Mouse (Mus musculus): Measurements from ENCODE around the gene Atpaf2. TPM values are rescaled to one million over a fixed set of nuclear protein-coding genes. Genes with fewer than 3 reads are reported as not detected.

The Atpaf2 gene
- polyA plus RNA-seq, 1 experiment from 2014 or later, result 78.9 TPM

DNA sequence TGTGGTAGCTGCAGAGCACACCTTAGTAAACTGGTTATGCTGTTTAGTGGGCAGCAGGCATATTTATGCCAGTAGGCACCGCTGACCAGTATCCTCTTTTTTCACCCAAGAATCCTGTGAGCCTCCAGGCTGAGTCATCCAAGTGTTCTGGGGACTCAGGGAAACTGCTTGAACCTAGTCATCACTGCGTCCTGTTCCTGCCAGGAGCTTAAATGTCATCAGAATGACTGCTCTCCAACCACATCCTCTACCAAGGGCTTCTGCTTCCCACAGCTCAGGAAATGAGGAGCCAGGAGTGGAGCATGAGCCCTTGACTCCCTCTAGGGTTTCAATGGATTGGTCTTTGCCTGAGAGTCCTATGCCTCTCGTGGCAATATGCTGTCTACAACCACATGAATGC, 18.4 kb upstream of the Atpaf2 start:
- H3K4me1 ChIP-seq (ENCODE audit: control insufficient read depth, insufficient read depth, low read length), result no peaks in the 10 kb centered on the region
- H3K4me2 ChIP-seq (ENCODE audit: low read depth, low read length), result no peak overlapping the region
- no peak for ATAC-seq
- H3K9ac ChIP-seq (ENCODE audit: low read depth, low read length), result no peak overlapping the region
- WGBS, result 89% methylated on average over 3 of the region's 3 CpGs
- H3K27me3 ChIP-seq (replicated peaks; ENCODE audit: control insufficient read depth, insufficient read depth, low read length), result no peaks in the 10 kb centered on the region
- peaks cover 15% of the 10 kb centered on the region for H3K36me3 ChIP-seq (ENCODE audit: control insufficient read depth, insufficient read depth, low read length)
- no peaks in the 10 kb centered on the region for H3K9me3 ChIP-seq (ENCODE audit: control insufficient read depth, low read length)
- no peak overlapping the region for H3K4me3 ChIP-seq (ENCODE audit: low read length)
- no peak overlapping the region for H3K27ac ChIP-seq (ENCODE audit: low read length)

DNA sequence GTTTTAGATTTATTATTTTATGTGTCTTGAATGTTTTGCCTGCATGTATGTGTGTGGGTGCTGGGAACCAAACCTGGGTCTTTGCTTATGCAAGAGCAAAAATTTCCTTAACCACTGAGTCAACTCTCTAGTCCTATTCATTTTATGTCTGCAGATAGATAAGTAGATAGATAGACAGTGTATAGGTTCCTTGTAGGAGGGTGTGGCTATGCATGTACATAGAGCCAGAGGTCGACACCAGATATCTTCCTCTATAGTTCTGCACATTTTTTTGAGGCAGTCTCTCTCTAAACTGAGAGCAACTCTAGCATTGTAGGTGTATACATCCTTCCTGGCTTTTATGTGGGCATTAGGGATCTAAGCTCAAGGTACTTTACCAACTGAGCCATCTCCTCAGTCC, 16.9 kb upstream of the Atpaf2 start:
- Histone ChIP-seq H3K4me2 (ENCODE audit: low read depth, low read length) (no peak overlapping the region), H3K27ac (ENCODE audit: low read length) (no peak overlapping the region), H3K36me3 (ENCODE audit: control insufficient read depth, insufficient read depth, low read length) (peaks cover 13% of the 10 kb centered on the region), H3K4me3 (ENCODE audit: low read length) (no peak overlapping the region), H3K9ac (ENCODE audit: low read depth, low read length) (no peak overlapping the region), H3K9me3 (ENCODE audit: control insufficient read depth, low read length) (no peaks in the 10 kb centered on the region), H3K27me3 (replicated peaks; ENCODE audit: control insufficient read depth, insufficient read depth, low read length) (no peaks in the 10 kb centered on the region), H3K4me1 (ENCODE audit: control insufficient read depth, insufficient read depth, low read length) (no peaks in the 10 kb centered on the region)
- ATAC-seq, result no peak
- whole genome bisulfite sequencing, result 83% methylated on average over 1 of the region's 1 CpGs

DNA sequence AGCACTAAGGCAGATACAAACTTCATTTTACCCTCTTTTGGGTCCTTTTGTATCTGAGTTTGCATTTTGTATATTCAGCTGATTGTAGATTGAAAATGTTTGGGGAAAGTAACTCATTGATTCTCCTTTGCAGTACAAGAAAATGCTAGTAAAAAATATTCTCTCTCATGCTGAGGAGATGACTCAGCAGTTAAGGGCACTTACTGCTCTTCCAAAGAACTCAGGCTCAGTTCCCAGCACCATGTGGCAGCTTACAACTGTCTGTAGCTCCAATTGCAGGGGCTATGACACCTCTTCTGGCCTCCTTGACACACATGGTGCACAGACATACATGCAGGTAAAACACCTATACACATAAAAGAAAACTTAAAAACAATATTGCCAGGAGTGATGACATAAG, 15.2 kb upstream of the Atpaf2 start:
- H3K27me3 ChIP-seq (replicated peaks; ENCODE audit: control insufficient read depth, insufficient read depth, low read length), result no peaks in the 10 kb centered on the region

DNA sequence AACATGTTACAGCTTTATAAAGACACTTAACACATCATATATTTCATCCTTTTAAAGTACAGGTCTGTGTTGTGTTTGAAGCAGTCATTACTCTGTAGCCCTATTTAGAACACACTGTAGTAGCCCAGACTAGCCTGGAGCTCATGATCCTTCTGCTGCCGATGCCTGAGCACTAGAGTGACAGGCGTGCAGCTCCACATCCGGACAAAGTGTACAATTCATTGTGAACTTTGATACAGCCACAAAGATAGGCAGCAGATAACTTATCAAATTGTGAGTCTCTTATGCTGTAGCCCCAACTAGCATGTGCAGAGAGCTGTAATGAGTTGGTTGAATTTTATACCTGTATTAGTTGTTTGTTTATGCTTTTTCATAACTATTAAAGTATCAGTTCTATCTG, 9.4 kb upstream of the Atpaf2 start:
- Histone ChIP-seq H3K36me3 (ENCODE audit: control insufficient read depth, insufficient read depth, low read length) (peaks cover 2% of the 10 kb centered on the region), H3K27ac (ENCODE audit: low read length) (peak overlapping the region; percentile 71)
- ATAC-seq, result peak; percentile 85

More for the DNA sequence above, 15.2 kb upstream of the Atpaf2 start:
- Histone ChIP-seq H3K9ac (ENCODE audit: low read depth, low read length) (no peak overlapping the region), H3K4me2 (ENCODE audit: low read depth, low read length) (no peak overlapping the region), H3K9me3 (ENCODE audit: control insufficient read depth, low read length) (no peaks in the 10 kb centered on the region), H3K4me1 (ENCODE audit: control insufficient read depth, insufficient read depth, low read length) (no peaks in the 10 kb centered on the region), H3K4me3 (ENCODE audit: low read length) (no peak overlapping the region), H3K27ac (ENCODE audit: low read length) (no peak overlapping the region), H3K36me3 (ENCODE audit: control insufficient read depth, insufficient read depth, low read length) (peaks cover 13% of the 10 kb centered on the region)
- no peak for ATAC-seq

DNA sequence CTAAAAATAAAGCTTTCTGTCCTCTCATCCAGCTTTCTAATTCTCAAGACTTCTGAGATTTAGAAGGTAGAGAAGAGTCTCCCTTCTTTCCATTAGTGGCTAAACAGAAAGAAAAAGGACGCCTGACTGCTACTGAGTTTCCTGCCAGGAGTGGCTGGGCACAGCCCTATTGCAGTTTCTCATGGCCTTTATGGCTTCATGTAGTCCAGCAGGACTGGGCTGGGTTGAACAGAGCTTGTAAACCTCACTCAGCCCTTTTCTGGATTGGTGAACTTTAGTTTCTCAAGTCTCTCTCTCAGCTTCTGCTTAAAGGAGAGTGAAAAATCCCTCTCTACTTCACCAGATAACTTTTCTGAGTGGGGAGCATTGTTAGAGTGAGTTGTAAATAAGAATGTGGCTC, 8.2 kb upstream of the Atpaf2 start:
- H3K4me2 ChIP-seq (ENCODE audit: low read depth, low read length), result no peak overlapping the region
- peaks cover 2% of the 10 kb centered on the region; the same call in 1 of the 2 replicates for H3K36me3 ChIP-seq (ENCODE audit: control insufficient read depth, insufficient read depth, low read length)
- 79% methylated on average over 1 of the region's 1 CpGs for WGBS
- H3K27ac ChIP-seq (ENCODE audit: low read length), result peak overlapping the region; percentile 71
- no peak overlapping the region for H3K9ac ChIP-seq (ENCODE audit: low read depth, low read length)
- no peaks in the 10 kb centered on the region for H3K27me3 ChIP-seq (replicated peaks; ENCODE audit: control insufficient read depth, insufficient read depth, low read length)
- H3K4me1 ChIP-seq (ENCODE audit: control insufficient read depth, insufficient read depth, low read length), result no peaks in the 10 kb centered on the region
- ATAC-seq, result peak; percentile 57
- no peak overlapping the region for H3K4me3 ChIP-seq (ENCODE audit: low read length)
- no peaks in the 10 kb centered on the region for H3K9me3 ChIP-seq (ENCODE audit: control insufficient read depth, low read length)

More for the DNA sequence above, 9.4 kb upstream of the Atpaf2 start:
- Histone ChIP-seq H3K9me3 (ENCODE audit: control insufficient read depth, low read length) (no peaks in the 10 kb centered on the region), H3K4me2 (ENCODE audit: low read depth, low read length) (no peak overlapping the region), H3K27me3 (replicated peaks; ENCODE audit: control insufficient read depth, insufficient read depth, low read length) (no peaks in the 10 kb centered on the region), H3K4me3 (ENCODE audit: low read length) (no peak overlapping the region), H3K9ac (ENCODE audit: low read depth, low read length) (peak overlapping the region; percentile 11; the same call in 1 of the 2 replicates), H3K4me1 (ENCODE audit: control insufficient read depth, insufficient read depth, low read length) (no peaks in the 10 kb centered on the region)
- WGBS, result 67% methylated on average over 3 of the region's 3 CpGs

DNA sequence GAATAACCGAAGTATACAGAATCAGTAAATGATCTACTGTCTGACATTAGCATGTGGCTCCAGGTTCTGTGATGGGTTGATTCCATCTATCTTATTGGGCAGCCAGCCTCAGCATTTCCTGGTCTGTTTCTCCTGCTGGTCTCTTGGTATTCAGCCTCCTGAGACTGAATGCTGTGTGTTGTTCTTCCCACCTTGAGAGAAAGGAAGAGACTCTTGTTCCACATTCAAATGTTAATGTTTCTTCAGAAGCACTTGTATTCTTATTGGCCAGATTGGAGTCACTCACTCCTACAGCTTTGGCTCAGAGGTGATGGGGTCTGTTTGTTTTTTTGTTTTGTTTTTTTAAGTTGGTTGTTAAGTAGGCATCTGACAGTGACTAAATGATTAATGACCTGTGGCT, 4.7 kb upstream of the Atpaf2 start:
- Histone ChIP-seq H3K27me3 (replicated peaks; ENCODE audit: control insufficient read depth, insufficient read depth, low read length) (no peaks in the 10 kb centered on the region), H3K27ac (ENCODE audit: low read length) (no peak overlapping the region), H3K36me3 (ENCODE audit: control insufficient read depth, insufficient read depth, low read length) (peaks cover 2% of the 10 kb centered on the region; the same call in 1 of the 2 replicates), H3K9me3 (ENCODE audit: control insufficient read depth, low read length) (no peaks in the 10 kb centered on the region), H3K9ac (ENCODE audit: low read depth, low read length) (no peak overlapping the region), H3K4me3 (ENCODE audit: low read length) (no peak overlapping the region), H3K4me2 (ENCODE audit: low read depth, low read length) (no peak overlapping the region), H3K4me1 (ENCODE audit: control insufficient read depth, insufficient read depth, low read length) (peaks cover 11% of the 10 kb centered on the region)
- WGBS, result 64% methylated on average over 1 of the region's 1 CpGs
- ATAC-seq, result no peak

DNA sequence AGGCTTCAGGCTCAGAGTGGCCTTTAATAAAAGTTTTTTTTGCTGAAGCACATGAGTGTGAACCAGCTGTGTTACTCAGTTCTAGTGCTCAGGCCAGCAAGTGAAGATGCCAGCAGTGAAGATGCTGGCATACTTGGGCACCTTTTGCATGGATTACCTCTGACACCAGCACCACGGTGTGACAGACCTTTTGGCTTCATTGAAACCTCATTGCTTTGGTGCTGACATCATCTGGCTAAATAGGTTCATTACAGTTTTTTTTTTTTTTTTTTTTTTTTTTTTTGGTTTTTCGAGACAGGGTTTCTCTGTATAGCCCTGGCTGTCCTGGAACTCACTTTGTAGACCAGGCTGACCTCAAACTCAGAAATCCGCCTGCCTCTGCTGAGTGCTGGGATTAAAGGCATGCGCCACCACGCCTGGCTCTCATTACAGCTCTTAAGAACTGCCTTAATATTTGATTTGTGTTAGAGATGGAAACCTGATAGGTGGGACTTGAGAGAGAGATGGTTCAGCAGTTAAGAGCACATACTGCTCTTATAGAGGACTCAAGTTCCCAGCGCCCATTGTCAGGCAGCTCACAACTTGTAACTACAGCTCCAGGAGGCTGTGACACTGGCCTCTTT, 3.9 kb upstream of the Atpaf2 start:
- Histone ChIP-seq H3K4me1 (ENCODE audit: control insufficient read depth, insufficient read depth, low read length) (peaks cover 11% of the 10 kb centered on the region), H3K36me3 (ENCODE audit: control insufficient read depth, insufficient read depth, low read length) (no peaks in the 10 kb centered on the region; the same call in 1 of the 2 replicates), H3K9me3 (ENCODE audit: control insufficient read depth, low read length) (no peaks in the 10 kb centered on the region), H3K27ac (ENCODE audit: low read length) (no peak overlapping the region), H3K27me3 (replicated peaks; ENCODE audit: control insufficient read depth, insufficient read depth, low read length) (no peaks in the 10 kb centered on the region), H3K4me3 (ENCODE audit: low read length) (no peak overlapping the region), H3K4me2 (ENCODE audit: low read depth, low read length) (no peak overlapping the region), H3K9ac (ENCODE audit: low read depth, low read length) (no peak overlapping the region)
- WGBS, result 72% methylated on average over 5 of the region's 6 CpGs
- no peak for ATAC-seq

DNA sequence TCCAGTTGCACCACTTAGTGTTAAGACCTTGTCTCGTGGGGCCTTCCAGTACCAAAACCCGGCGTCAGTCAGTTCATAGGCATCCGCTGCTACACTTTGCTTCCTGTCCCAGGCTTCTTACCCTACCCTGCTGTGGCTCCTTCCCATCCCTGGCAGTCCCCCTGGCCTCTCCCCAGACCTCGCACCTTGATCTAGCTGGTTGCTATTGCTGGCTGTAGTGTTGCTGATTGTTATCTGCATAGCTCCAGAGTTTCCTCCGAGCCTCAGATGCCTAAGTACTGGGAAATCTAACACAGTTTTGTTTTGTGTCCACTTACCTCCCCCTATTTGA, 181 bp upstream of the Atpaf2 start:
- peak overlapping the region; percentile 90 for H3K27ac ChIP-seq (ENCODE audit: low read length)
- 7% methylated on average over 6 of the region's 6 CpGs for WGBS

DNA sequence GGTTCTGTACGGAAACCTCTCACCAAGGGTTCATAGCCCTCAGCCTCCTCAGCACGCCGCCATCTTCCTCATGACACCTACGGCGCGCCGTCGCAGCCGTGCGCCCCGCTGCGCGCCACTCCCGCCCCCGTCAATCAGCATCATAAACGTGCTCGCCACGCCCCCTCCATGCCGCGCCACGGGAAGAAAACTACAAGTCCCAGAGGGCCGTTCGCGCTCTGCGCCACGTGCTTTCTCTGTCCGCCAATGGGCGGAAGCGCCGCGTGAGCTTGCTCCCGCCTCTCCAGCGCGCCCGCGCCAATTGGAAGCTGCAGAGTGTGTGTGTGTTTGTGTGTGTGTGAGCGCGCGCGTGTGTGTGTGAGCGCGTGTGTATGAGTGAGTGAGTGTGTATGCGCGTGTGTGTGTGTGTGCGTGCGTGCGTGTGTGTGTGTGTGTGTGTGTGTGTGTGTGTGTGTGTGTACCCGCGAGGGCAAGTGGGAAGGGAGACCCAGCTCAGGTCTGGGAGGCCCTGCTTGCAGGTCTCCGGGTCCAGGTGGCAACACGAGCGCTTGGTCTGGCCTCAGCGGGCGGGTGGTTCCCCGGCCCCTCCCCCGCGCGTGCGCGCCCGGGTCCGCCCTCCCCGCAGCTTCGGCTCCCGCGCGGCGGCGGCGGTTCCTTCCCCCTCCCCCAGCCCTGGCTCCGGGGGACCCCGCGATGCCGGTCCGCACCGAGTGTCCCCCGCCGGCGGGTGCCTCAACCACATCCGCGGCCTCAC, 1.1 kb downstream of the Atpaf2 start, which contains the start of gene Gid4:
Gene Gid4 (plus strand): TSS at position 183 of the 754 bp plus-strand sequence.
- Histone ChIP-seq H3K9ac (ENCODE audit: low read depth, low read length) (peak within 1 kb of the TSS; percentile 95), H3K4me3 (ENCODE audit: low read length) (peak within 1 kb of the TSS; percentile 88), H3K4me2 (ENCODE audit: low read depth, low read length) (peak within 1 kb of the TSS; percentile 90), H3K27me3 (replicated peaks; ENCODE audit: control insufficient read depth, insufficient read depth, low read length) (no peaks in the 10 kb centered on the region), H3K9me3 (ENCODE audit: control insufficient read depth, low read length) (no peaks in the 10 kb centered on the region), H3K27ac (ENCODE audit: low read length) (peak within 1 kb of the TSS; percentile 90), H3K4me1 (ENCODE audit: control insufficient read depth, insufficient read depth, low read length) (peaks cover 15% of the 10 kb centered on the region), H3K36me3 (ENCODE audit: control insufficient read depth, insufficient read depth, low read length) (no peaks in the 10 kb centered on the region)
- under 1% methylated on average over 74 of the region's 81 CpGs for WGBS
- peak; percentile 97 for ATAC-seq

More for the DNA sequence above, 181 bp upstream of the Atpaf2 start:
- Histone ChIP-seq H3K9ac (ENCODE audit: low read depth, low read length) (peak overlapping the region; percentile 95), H3K36me3 (ENCODE audit: control insufficient read depth, insufficient read depth, low read length) (no peaks in the 10 kb centered on the region), H3K9me3 (ENCODE audit: control insufficient read depth, low read length) (no peaks in the 10 kb centered on the region), H3K4me3 (ENCODE audit: low read length) (peak overlapping the region; percentile 88), H3K27me3 (replicated peaks; ENCODE audit: control insufficient read depth, insufficient read depth, low read length) (no peaks in the 10 kb centered on the region), H3K4me1 (ENCODE audit: control insufficient read depth, insufficient read depth, low read length) (peaks cover 15% of the 10 kb centered on the region), H3K4me2 (ENCODE audit: low read depth, low read length) (peak overlapping the region; percentile 90)
- 0 out of 2 replicates have a peak, but pooled peaks have one; percentile 13 for ATAC-seq
